Mouse (Mus musculus) liver, postnatal 0 days (tissue): ENCODE data around the gene C87436. TPM values are rescaled to one million over a fixed set of nuclear protein-coding genes. Genes with fewer than 3 reads are reported as not detected.

Experiments used
- ATAC-seq: fragments of 200-750 bp; cut with Nextera tagmentation; 2 replicates; pipeline ENCODE4 v1.8.0; 2017; ENCODE audit warnings: mild to moderate bottlenecking, moderate library complexity
- DNase-seq: peaks from one replicate; pipeline ENCODE4 v3.0.0-alpha.2; 2016
- H3K27ac ChIP-seq: fragments of 300-500 bp; sonication (generic); 2 replicates; pipeline ENCODE4 v1.5.1; 2014; ENCODE audit warnings: antibody characterized with exemption, moderate library complexity, mild to moderate bottlenecking, low read depth
- H3K27me3 ChIP-seq: fragments of 300-500 bp; sonication (generic); 2 replicates; pipeline ENCODE4 v1.6.1; 2014; ENCODE audit warnings: low read length, control low read depth, mixed read lengths; ENCODE audit not compliant: insufficient read depth
- H3K36me3 ChIP-seq: fragments of 300-500 bp; sonication (generic); replicated peaks from 2 replicates; pipeline ENCODE4 v1.6.1; 2014; ENCODE audit warnings: mild to moderate bottlenecking, control low read depth, low read length, moderate library complexity, mixed read lengths; ENCODE audit not compliant: insufficient read depth
- H3K4me1 ChIP-seq: fragments of 300-500 bp; sonication (generic); 2 replicates; pipeline ENCODE4 v1.6.1; 2014; ENCODE audit warnings: antibody characterized with exemption, mild to moderate bottlenecking, control low read depth; ENCODE audit not compliant: insufficient read depth
- H3K4me2 ChIP-seq: fragments of 300-500 bp; sonication (generic); 2 replicates; pipeline ENCODE4 v1.6.1; 2014; ENCODE audit warnings: low read depth, mild to moderate bottlenecking, low read length, moderate library complexity, mixed read lengths
- H3K4me3 ChIP-seq: fragments of 300-500 bp; sonication (generic); 2 replicates; pipeline ENCODE4 v1.5.1; 2014; ENCODE audit warnings: low read depth, low read length
- H3K9ac ChIP-seq: fragments of 300-500 bp; sonication (generic); replicated peaks from 2 replicates; pipeline ENCODE4 v1.6.1; 2014; ENCODE audit warnings: mild to moderate bottlenecking, moderate library complexity
- H3K9me3 ChIP-seq: fragments of 300-500 bp; sonication (generic); 2 replicates; pipeline ENCODE4 v1.6.1; 2016; ENCODE audit warnings: mild to moderate bottlenecking, control low read depth, low read length, mixed read lengths
- CTCF ChIP-seq: sonication (generic); IDR thresholded peaks from 2 replicates; pipeline ENCODE4 v1.5.1; 2016; ENCODE audit warnings: antibody characterized with exemption, low read depth
- EP300 ChIP-seq: IDR thresholded peaks from 2 replicates; pipeline ENCODE4 v1.6.1; 2016; ENCODE audit warnings: antibody characterized with exemption, low read depth, mild to moderate bottlenecking
- WGBS: fragments of 180-500 bp; shearing (Covaris S2); extraction: QIAGEN DNeasy Blood & Tissue Kit; methylation state at CpG from one replicate; pipeline ENCODE4 v1.1.7; 2014; ENCODE audit not compliant: insufficient replicate concordance; 5-methylcytosine and 5-hydroxymethylcytosine counted together
- polyA plus RNA-seq: library from polyadenylated mRNA; unstranded; fragments of >200 nt; fragmentation: Nextera tagmentation; extraction: Ambion mirVana; gene quantifications from 2 replicates; pipeline ENCODE4 v1.2.1, GENCODE M21; 2015

C87436 gene
- polyA plus RNA-seq, 1 experiment from 2014 or later = 9.5 TPM

GRCm38 (mm10) chr6:86419239-86419638, 18.9 kb upstream of the C87436 start:
- no peaks in the 10 kb centered on the region for H3K27me3 ChIP-seq
- TF ChIP-seq EP300 = no peak
- no peak for TF ChIP-seq CTCF
- H3K4me2 ChIP-seq = no peak overlapping the region
- H3K4me1 ChIP-seq = no peaks in the 10 kb centered on the region
- H3K36me3 ChIP-seq = peaks cover 55% of the 10 kb centered on the region
- ATAC-seq = no peak
- H3K9me3 ChIP-seq = no peaks in the 10 kb centered on the region
- DNase-seq = no peak
- 82% methylated on average over 3 of the region's 3 CpGs for WGBS
- H3K27ac ChIP-seq = no peak overlapping the region
- no peak overlapping the region for H3K9ac ChIP-seq
- H3K4me3 ChIP-seq = no peak overlapping the region

- ATAC-seq (no peak), DNase-seq (no peak)
- Histone ChIP-seq H3K9me3 (no peaks in the 10 kb centered on the region), H3K27me3 (no peaks in the 10 kb centered on the region), H3K27ac (no peak overlapping the region), H3K4me2 (no peak overlapping the region), H3K4me1 (no peaks in the 10 kb centered on the region), H3K4me3 (no peak overlapping the region), H3K9ac (no peak overlapping the region), H3K36me3 (peaks cover 66% of the 10 kb centered on the region)
- 79% methylated on average over 6 of the region's 6 CpGs for WGBS
- TF ChIP-seq EP300 (no peak), CTCF (peak; percentile 52)
These were observed 17.7 kb upstream of the C87436 start for GRCm38 (mm10) chr6:86420491-86420890.

GRCm38 (mm10) chr6:86426358-86426757, 11.8 kb upstream of the C87436 start, which contains the start of gene Gm44790:
Gene Gm44790, plus strand, starts transcription at chr6:86426658.
- Histone ChIP-seq H3K9ac (no peak within 1 kb of the TSS), H3K36me3 (peaks cover 49% of the 10 kb centered on the region), H3K4me1 (no peaks in the 10 kb centered on the region), H3K27ac (no peak within 1 kb of the TSS), H3K4me3 (no peak within 1 kb of the TSS), H3K9me3 (no peaks in the 10 kb centered on the region), H3K27me3 (no peaks in the 10 kb centered on the region), H3K4me2 (no peak within 1 kb of the TSS)
- no peak for TF ChIP-seq EP300
- TF ChIP-seq CTCF = no peak
- ATAC-seq (no peak), DNase-seq (no peak)
- WGBS = 88% methylated on average over 1 of the region's 1 CpGs

- Histone ChIP-seq H3K4me2 (no peak overlapping the region), H3K9me3 (no peaks in the 10 kb centered on the region), H3K4me3 (no peak overlapping the region), H3K36me3 (peaks cover 40% of the 10 kb centered on the region), H3K9ac (no peak overlapping the region), H3K4me1 (no peaks in the 10 kb centered on the region), H3K27ac (no peak overlapping the region), H3K27me3 (no peaks in the 10 kb centered on the region)
- WGBS = 84% methylated on average over 3 of the region's 3 CpGs
- ATAC-seq (no peak), DNase-seq (no peak)
- no peak for TF ChIP-seq EP300
- no peak for TF ChIP-seq CTCF
These were observed 6.6 kb upstream of the C87436 start for GRCm38 (mm10) chr6:86431531-86431930.

- Histone ChIP-seq H3K4me1 (peaks cover 3% of the 10 kb centered on the region; the same call in 1 of the 2 replicates), H3K27me3 (no peaks in the 10 kb centered on the region), H3K4me3 (no peak overlapping the region), H3K27ac (no peak overlapping the region), H3K9me3 (no peaks in the 10 kb centered on the region), H3K36me3 (peaks cover 22% of the 10 kb centered on the region), H3K4me2 (no peak overlapping the region), H3K9ac (no peak overlapping the region)
- TF ChIP-seq EP300 = no peak
- no peak for TF ChIP-seq CTCF
- DNase-seq (no peak), ATAC-seq (no peak)
- 88% methylated on average over 1 of the region's 1 CpGs for WGBS
These were observed 4.5 kb upstream of the C87436 start for GRCm38 (mm10) chr6:86433696-86434095.

GRCm38 (mm10) chr6:86437711-86438110, 463 bp upstream of the C87436 start:
- H3K4me3 ChIP-seq = peak overlapping the region; percentile 70
- H3K36me3 ChIP-seq = peaks cover 15% of the 10 kb centered on the region
- TF ChIP-seq CTCF = peak; percentile 74
- TF ChIP-seq EP300 = no peak; the same call in 1 of the 2 replicates
- WGBS = 2% methylated on average over 14 of the region's 14 CpGs
- H3K4me1 ChIP-seq = peaks cover 10% of the 10 kb centered on the region
- peak; percentile 69 for DNase-seq
- peak overlapping the region; percentile 91 for H3K9ac ChIP-seq
- peak; percentile 71 for ATAC-seq
- H3K27ac ChIP-seq = peak overlapping the region; percentile 99
- no peaks in the 10 kb centered on the region for H3K9me3 ChIP-seq
- peak overlapping the region; percentile 72 for H3K4me2 ChIP-seq
- H3K27me3 ChIP-seq = no peaks in the 10 kb centered on the region

GRCm38 (mm10) chr6:86439119-86439496, 934 bp downstream of the C87436 start:
- DNase-seq (no peak), ATAC-seq (no peak)
- H3K36me3 ChIP-seq = peaks cover 12% of the 10 kb centered on the region
- H3K4me2 ChIP-seq = peak overlapping the region; percentile 72
- WGBS = 2% methylated on average over 13 of the region's 13 CpGs
- peaks cover 10% of the 10 kb centered on the region for H3K4me1 ChIP-seq
- peak overlapping the region; percentile 99 for H3K27ac ChIP-seq
- H3K9me3 ChIP-seq = no peaks in the 10 kb centered on the region
- H3K27me3 ChIP-seq = no peaks in the 10 kb centered on the region
- peak overlapping the region; percentile 91 for H3K9ac ChIP-seq
- no peak for TF ChIP-seq EP300
- no peak for TF ChIP-seq CTCF
- peak overlapping the region; percentile 70 for H3K4me3 ChIP-seq
